Mouse (Mus musculus) lung, adult 2 months (tissue): ENCODE data around the gene Gpc6. TPM values are rescaled to one million over a fixed set of nuclear protein-coding genes. Genes with fewer than 3 reads are reported as not detected.

Source experiments
- DNase-seq: peaks from one replicate; pipeline ENCODE4 v3.0.0; 2022
- H3K4me1 ChIP-seq: fragments of 200-500 bp; 2 replicates; pipeline ENCODE4 v1.6.1; 2011; ENCODE audit warnings: low read length; ENCODE audit not compliant: control insufficient read depth, insufficient read depth
- H3K4me3 ChIP-seq: fragments of 200-500 bp; replicated peaks from 2 replicates; pipeline ENCODE3; 2011; ENCODE audit warnings: low read depth, mild to moderate bottlenecking, control low read depth, low read length; ENCODE audit errors: extremely low read depth
- CTCF ChIP-seq: fragments of 200-500 bp; IDR thresholded peaks from 2 replicates; pipeline ENCODE4 v1.5.1; 2011; ENCODE audit warnings: mild to moderate bottlenecking, low read length, control low read depth; ENCODE audit not compliant: insufficient read depth
- POLR2A ChIP-seq: fragments of 200-500 bp; IDR thresholded peaks from 2 replicates; pipeline ENCODE4 v1.6.1; 2011; ENCODE audit warnings: low read depth, mild to moderate bottlenecking, control low read depth, low read length, borderline replicate concordance; ENCODE audit errors: extremely low read depth
- WGBS: fragments of 180-500 bp; shearing (Covaris S2); methylation state at CpG from one replicate; pipeline ENCODE4 v1.1.7; 2018; 5-methylcytosine and 5-hydroxymethylcytosine counted together
- polyA plus RNA-seq: library from polyadenylated mRNA; depleted of rRNA; stranded (reverse); fragments of >200 nt; gene quantifications from 2 replicates; pipeline ENCODE4 v1.2.3, GENCODE M21; 2012

Gene Gpc6
- polyA plus RNA-seq, 1 experiment = 2.4 TPM

DNA sequence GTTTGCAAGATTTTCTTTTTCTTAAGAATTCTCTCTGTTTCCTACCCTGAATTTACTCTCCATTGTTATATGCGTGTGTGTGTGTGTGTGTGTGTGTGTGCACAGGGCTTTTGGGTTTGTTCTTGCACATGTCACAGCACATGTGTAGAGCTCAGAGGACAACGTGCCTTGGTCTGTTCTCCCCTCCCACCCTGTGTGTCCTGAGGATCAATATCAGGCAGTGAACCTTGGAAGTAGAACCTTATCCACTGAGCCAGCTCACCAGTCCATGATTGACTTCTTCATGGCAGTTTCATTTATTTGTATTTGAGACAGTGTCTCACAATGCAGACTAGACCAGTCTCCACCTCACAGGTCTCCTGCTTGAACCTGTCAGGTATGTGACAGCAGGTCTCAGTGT, 399.1 kb downstream of the Gpc6 start:
- H3K4me3 ChIP-seq = no peak overlapping the region
- no peak for DNase-seq
- TF ChIP-seq POLR2A = no peak
- no peak for TF ChIP-seq CTCF
- WGBS = 80% methylated on average over 2 of the region's 2 CpGs
- H3K4me1 ChIP-seq = no peaks in the 10 kb centered on the region

DNA sequence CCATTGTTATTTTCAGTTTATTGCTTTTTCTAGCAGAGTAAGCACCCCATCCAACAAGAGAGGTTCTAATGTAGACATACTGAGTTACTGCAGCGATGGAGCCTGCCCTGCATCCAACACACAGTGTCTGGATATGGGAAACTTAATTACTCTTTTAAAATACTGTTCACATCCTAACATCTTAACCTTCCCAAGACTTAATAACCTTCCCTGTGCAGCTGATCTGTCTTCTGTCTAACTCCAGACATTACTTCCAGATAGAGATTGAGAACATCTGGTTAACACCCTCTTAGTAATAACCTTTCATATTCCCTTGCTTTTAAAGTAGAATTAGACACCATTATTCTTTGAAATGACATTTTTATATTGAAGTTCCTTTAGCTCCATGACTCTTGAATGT, 407.1 kb downstream of the Gpc6 start:
- H3K4me1 ChIP-seq = no peaks in the 10 kb centered on the region
- no peak for DNase-seq
- TF ChIP-seq POLR2A = no peak
- no peak for TF ChIP-seq CTCF
- H3K4me3 ChIP-seq = no peak overlapping the region
- WGBS = 86% methylated on average over 1 of the region's 1 CpGs

DNA sequence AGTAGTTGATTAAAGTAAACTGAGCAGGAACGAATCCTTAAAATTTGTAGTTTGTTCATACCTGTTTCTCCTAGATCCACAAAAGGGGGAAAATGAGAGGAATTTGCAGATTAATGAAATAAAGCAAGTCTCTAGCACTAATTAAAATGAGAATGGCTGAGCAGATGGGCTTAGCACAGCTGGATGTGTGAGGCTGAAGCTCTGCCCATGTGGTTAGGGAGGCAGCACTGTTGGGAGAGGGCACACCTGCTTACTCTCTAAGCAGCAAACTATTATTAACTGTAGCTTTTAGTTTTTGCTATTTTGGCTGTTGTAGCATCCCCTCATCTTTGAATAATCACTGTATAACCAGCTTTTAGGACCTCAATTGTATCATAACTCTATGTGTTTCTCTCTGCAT, 412.2 kb downstream of the Gpc6 start:
- Histone ChIP-seq H3K4me3 (no peak overlapping the region), H3K4me1 (no peaks in the 10 kb centered on the region)
- DNase-seq = no peak
- no peak for TF ChIP-seq POLR2A
- no peak for TF ChIP-seq CTCF
- WGBS = 73% methylated on average over 1 of the region's 1 CpGs

DNA sequence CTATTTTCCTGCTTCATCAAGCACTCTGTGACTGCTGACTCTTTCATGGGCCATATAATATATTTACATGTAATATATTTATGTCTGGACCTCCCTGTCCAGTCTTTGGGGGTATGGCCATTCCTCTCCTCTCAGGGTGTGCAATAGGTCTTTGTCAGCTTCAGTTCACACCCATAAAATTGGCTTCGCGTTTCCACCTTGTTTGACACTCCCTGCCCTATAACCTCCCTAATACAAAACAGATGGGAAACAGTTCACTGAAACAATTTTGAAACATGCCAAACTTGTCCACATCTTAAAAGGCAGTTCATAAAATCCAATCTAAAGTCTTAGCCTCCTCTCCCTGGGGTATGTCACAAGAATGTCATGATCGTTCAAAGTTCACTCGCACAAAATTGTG, 415.4 kb downstream of the Gpc6 start:
- DNase-seq = no peak
- 67% methylated on average over 4 of the region's 4 CpGs for WGBS
- no peaks in the 10 kb centered on the region for H3K4me1 ChIP-seq
- TF ChIP-seq POLR2A = no peak
- no peak for TF ChIP-seq CTCF
- no peak overlapping the region for H3K4me3 ChIP-seq

DNA sequence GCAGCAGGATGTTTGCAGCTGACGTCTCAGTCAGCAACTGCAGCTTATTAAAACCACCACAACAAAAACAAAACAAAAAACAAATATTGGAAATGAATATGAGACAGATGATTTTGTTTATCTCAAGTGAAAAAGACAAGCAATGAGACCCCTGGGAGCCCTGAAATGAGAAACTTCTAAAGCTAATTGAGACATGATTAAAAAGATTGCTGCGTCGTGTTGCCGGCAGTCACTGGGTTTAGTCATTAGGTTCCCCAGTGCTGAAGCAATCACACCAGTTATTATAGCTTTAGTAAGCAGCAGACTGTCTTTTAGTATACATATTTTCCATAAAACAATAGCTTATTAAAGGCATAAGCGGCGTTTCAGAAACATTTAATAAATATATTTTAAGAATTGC, 419.4 kb downstream of the Gpc6 start:
- no peaks in the 10 kb centered on the region for H3K4me1 ChIP-seq
- no peak for DNase-seq
- no peak overlapping the region for H3K4me3 ChIP-seq
- 75% methylated on average over 6 of the region's 6 CpGs for WGBS
- TF ChIP-seq POLR2A = no peak
- no peak for TF ChIP-seq CTCF

DNA sequence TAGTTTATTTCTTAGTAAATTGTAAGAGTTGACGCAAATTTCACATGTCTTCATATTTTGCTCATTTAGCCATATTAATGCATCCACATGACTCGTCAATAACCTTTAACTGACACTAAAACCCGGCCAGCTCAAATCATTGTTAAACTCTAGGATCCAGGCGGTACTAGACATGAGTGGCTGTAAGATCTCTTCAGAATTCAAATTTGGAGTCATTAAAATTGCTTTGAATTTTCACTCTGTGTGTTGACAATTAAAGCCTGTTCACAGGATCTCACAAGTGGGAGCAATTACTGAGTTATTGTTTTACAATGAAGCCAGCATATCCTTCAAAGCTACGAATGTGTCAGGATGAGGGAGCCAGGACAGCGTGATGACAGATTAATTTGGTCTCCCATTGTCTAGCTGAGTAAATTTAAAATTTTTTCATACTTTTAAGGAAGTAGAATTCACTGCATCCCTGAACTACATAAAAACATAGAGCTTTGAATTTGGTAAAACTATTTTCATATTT, 421.3 kb downstream of the Gpc6 start:
- WGBS = 84% methylated on average over 6 of the region's 6 CpGs
- H3K4me3 ChIP-seq = no peak overlapping the region
- no peaks in the 10 kb centered on the region for H3K4me1 ChIP-seq
- TF ChIP-seq POLR2A = no peak
- TF ChIP-seq CTCF = no peak
- no peak for DNase-seq

DNA sequence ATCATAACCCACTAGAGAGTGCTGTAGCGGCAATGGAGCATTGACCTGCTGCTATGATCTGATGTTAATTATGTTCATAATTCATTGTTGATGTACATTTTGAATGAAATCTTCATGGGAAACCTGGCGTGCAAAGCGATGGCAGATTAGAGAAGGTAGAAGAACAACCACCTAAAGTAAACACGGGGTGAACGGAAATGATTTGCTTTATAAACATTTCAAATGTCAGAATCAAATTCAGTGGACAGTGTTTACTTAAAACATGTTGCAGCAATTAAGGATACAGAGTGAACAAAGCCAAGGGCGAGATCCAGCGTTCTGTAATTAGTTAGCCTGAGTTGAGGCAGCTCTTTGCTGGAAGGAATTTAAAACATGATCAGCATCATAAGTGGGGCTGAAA, 426.2 kb downstream of the Gpc6 start:
- TF ChIP-seq POLR2A (no peak), CTCF (no peak)
- WGBS = 42% methylated on average over 7 of the region's 7 CpGs

DNA sequence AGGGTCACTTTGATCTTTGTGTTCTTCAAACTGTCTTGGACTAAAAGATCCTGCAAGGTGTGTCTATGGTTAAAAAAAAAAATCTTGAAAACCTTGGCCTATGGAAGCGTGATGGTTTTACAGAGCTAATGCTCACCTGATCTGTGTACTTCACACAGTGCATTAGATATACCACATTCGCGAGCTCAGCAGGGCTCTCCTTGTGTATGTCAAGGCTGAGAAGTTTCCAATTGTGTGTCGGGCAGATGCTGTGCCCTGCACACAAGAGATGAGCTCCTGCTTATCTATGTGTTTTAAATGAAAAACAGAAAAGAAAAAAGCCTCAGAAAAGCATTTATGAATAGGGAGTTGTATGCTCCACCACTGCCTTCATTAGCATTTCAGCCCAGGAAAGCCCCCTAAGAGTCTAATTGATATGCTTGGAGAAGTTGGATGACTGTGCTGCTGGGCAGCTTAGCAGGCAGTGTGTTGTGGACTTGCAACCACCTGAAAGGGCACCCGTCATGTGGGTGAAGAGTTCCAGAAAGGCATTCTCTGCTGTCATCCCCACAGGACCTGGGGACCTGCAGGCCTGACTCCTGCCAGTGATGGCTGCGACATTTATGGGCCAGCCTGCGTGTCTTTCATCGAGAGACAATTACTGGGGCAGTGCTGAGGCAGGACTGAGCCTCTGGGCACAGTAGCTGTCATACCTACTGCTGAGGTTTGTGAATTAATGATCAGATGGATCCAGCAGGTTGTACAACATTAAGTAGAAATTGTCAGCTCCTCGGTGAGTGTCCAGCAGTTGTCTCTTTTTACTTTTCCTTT, 436.2 kb downstream of the Gpc6 start:
- no peak for DNase-seq
- WGBS = 82% methylated on average over 9 of the region's 9 CpGs
- no peak for TF ChIP-seq CTCF
- no peak for TF ChIP-seq POLR2A
- H3K4me3 ChIP-seq = no peak overlapping the region
- no peaks in the 10 kb centered on the region for H3K4me1 ChIP-seq

More for the DNA sequence above, 426.2 kb downstream of the Gpc6 start:
- DNase-seq = no peak
- Histone ChIP-seq H3K4me3 (no peak overlapping the region), H3K4me1 (no peaks in the 10 kb centered on the region)

DNA sequence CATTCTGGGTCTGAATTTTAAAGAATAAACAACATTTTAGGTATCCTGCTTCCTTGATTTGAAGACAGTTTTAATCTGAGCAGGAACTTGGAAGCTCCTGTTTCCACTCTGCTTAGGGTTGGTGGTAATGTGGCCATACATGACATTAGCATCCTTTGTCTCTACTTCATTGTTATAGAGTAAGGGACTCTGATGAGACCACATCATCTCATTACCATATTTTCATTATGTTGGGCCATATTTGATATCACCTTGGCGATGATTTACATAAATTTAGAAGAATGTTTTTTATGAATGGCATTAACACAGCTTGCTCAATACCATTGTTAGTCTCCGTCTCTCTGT, 436.8 kb downstream of the Gpc6 start:
- 93% methylated on average over 2 of the region's 2 CpGs for WGBS
- H3K4me1 ChIP-seq = no peaks in the 10 kb centered on the region
- DNase-seq = no peak
- H3K4me3 ChIP-seq = no peak overlapping the region
- no peak for TF ChIP-seq POLR2A
- no peak for TF ChIP-seq CTCF

DNA sequence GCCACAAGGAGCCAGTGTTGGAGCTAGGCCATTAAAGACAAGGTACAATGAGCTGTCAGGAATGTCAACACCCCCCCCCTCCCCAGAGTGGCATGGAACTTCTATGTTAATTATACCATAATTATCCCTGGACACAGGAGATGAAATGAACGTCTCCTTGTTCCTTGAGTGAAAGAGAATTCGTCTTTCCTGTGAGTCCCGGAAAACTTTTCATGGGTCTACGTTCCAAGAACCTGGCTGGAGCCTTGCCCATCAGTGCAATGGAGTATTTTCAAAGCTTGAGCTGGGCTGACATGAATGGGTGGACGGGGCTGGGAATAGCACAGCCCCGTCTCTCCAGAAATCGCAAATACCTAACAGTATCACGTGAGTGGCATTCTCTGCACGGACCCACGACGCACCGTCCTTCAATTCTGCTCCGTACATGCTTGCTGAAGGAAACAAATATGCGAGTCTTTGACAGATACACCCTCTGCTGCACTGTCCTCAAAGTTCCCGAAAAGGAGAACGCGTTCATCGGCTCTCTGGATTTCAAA, 444.3 kb downstream of the Gpc6 start:
- DNase-seq = no peak
- Histone ChIP-seq H3K4me1 (no peaks in the 10 kb centered on the region), H3K4me3 (no peak overlapping the region)
- 88% methylated on average over 18 of the region's 18 CpGs for WGBS
- TF ChIP-seq CTCF = no peak
- TF ChIP-seq POLR2A = no peak
